Mouse (Mus musculus) gastrocnemius, postnatal 36 days (tissue): ENCODE measurements around the gene Incenp. TPM values are rescaled to one million over a fixed set of nuclear protein-coding genes. Genes with fewer than 3 reads are reported as not detected.
"Not testable (repeated sequence)": the region's sequence is repeated elsewhere in the genome, so short reads cannot be mapped to it uniquely, and the experiment has no call there.

Experiments
- DNase-seq, 2 experiments: peaks; one replicate each; pipeline ENCODE4 v3.0.0; 2022
- intact Hi-C: fragments of 180-260 bp; cut with DNase I; formaldehyde crosslinking; loops from one replicate; pipeline ENCODE4 v1.15.1; 2025
- long read RNA-seq, 2 experiments: library from polyadenylated mRNA; stranded (forward); transcript quantifications; one replicate each; pipeline ENCODE4 v2.0.0; 2021
- total RNA-seq, 2 experiments: library from RNA; stranded (reverse); gene quantifications; 2 replicates each; pipeline ENCODE4 v1.2.3; 2021

Gene Incenp
- 1 to 10 TPM; 1.9 to 6.4 TPM for total RNA-seq
- long read RNA-seq, experiment 1, partial matches to known transcripts: 0 of 1 reads
- long read RNA-seq, experiment 1, other reads (novel, unspliced or antisense): 1 of 1 reads
- long read RNA-seq, experiment 2, partial matches to known transcripts: 0 of 3 reads
- long read RNA-seq, experiment 2, other reads (novel, unspliced or antisense): 3 of 3 reads

- intact Hi-C loops: no loop called here
- peak; percentile 84 to 85 for DNase-seq
Measured at GRCm38 (mm10) chr19:9899072-9899779, at the start of gene Incenp. TSS of gene Incenp (minus strand) at chr19:9899551.

GRCm38 (mm10) chr19:9946986-9947385 lies 47.6 kb upstream of the Incenp start:
- peak in 1 of 2 experiments; percentile 29 for DNase-seq
- intact Hi-C loops: no loop called here

- DNase-seq: peak in 1 of 2 experiments; percentile 29
- intact Hi-C loops: no loop called here
Measured at GRCm38 (mm10) chr19:9945800-9946564, 46.6 kb upstream of the Incenp start.

GRCm38 (mm10) chr19:9942539-9943533 lies 43.5 kb upstream of the Incenp start:
- intact Hi-C loops: no loop called here
- DNase-seq: no peak

GRCm38 (mm10) chr19:9941809-9942208 lies 42.5 kb upstream of the Incenp start:
- intact Hi-C loops: no loop called here
- no peak for DNase-seq

GRCm38 (mm10) chr19:9940903-9941302 lies 41.6 kb upstream of the Incenp start:
- DNase-seq: no peak
- intact Hi-C loops: no loop called here

GRCm38 (mm10) chr19:9939841-9940240 lies 40.5 kb upstream of the Incenp start:
- no peak for DNase-seq
- intact Hi-C loops: no loop called here

- DNase-seq: no peak
- intact Hi-C loops: no loop called here
Measured at GRCm38 (mm10) chr19:9938824-9939303, 39.5 kb upstream of the Incenp start.

- intact Hi-C loops: no loop called here
- no peak for DNase-seq
Measured at GRCm38 (mm10) chr19:9938156-9938823, 38.9 kb upstream of the Incenp start.

GRCm38 (mm10) chr19:9937428-9937827 lies 38.1 kb upstream of the Incenp start:
- DNase-seq: no peak
- intact Hi-C loops: no loop called here

- DNase-seq: no peak
- intact Hi-C loops: no loop called here
Measured at GRCm38 (mm10) chr19:9936579-9936978, 37.2 kb upstream of the Incenp start.

GRCm38 (mm10) chr19:9933908-9934307 lies 34.6 kb upstream of the Incenp start:
- no peak for DNase-seq
- intact Hi-C loops: no loop called here

- intact Hi-C loops, DNase-seq: not testable (repeated sequence)
Measured at GRCm38 (mm10) chr19:9931167-9931607, 31.8 kb upstream of the Incenp start.

- no peak for DNase-seq
- intact Hi-C loops: no loop called here
Measured at GRCm38 (mm10) chr19:9928089-9928488, 28.7 kb upstream of the Incenp start.

GRCm38 (mm10) chr19:9924769-9925272 lies 25.5 kb upstream of the Incenp start:
- intact Hi-C loops: loop anchor here (5.0 kb wide), 1 partner anchor 32 kb away; no protein-coding TSS in a partner anchor
- no peak for DNase-seq

- intact Hi-C loops: loop anchor here (5.0 kb wide), 1 partner anchor 33 kb away; no protein-coding TSS in a partner anchor
- no peak for DNase-seq
Measured at GRCm38 (mm10) chr19:9924034-9924768, 24.9 kb upstream of the Incenp start.

- intact Hi-C loops: loop anchor here (5.0 kb wide), 1 partner anchor 34 kb away; no protein-coding TSS in a partner anchor
- DNase-seq: no peak
Measured at GRCm38 (mm10) chr19:9923048-9923447, 23.7 kb upstream of the Incenp start.

GRCm38 (mm10) chr19:9922228-9922627 lies 22.9 kb upstream of the Incenp start:
- intact Hi-C loops: loop anchor here (5.0 kb wide), 1 partner anchor 35 kb away; no protein-coding TSS in a partner anchor
- DNase-seq: no peak
